Mouse (Mus musculus) lung, postnatal 0 days (tissue): ENCODE measurements around the gene Rpn1.
"Not testable (repeated sequence)": the region's sequence is repeated elsewhere in the genome, so short reads cannot be mapped to it uniquely, and the experiment has no call there.

Experiments used
- CTCF ChIP-seq: IDR thresholded peaks from 2 replicates; pipeline ENCODE4 v1.5.1; 2016; ENCODE audit warnings: antibody characterized with exemption, mild to moderate bottlenecking
- EP300 ChIP-seq: IDR thresholded peaks from 2 replicates; pipeline ENCODE4 v1.6.1; 2016; ENCODE audit warnings: antibody characterized with exemption, mild to moderate bottlenecking, control low read depth

GRCm38 (mm10) chr6:88125815-88126214 lies 41.5 kb downstream of the Rpn1 start:
- TF ChIP-seq CTCF = not testable (repeated sequence)
- TF ChIP-seq EP300 = peak; percentile 52
